Mouse (Mus musculus) kidney, adult 9 months (tissue): ENCODE data around the gene Ralgapa2.

Experiments used
- DNase-seq: peaks from one replicate; pipeline ENCODE4 v3.0.0; 2022

The Ralgapa2 gene

GRCm38 (mm10) chr2:146218161-146218691 is 293.9 kb downstream of the Ralgapa2 start:
- DNase-seq: no peak

GRCm38 (mm10) chr2:146217227-146217980 is 294.7 kb downstream of the Ralgapa2 start:
- no peak for DNase-seq

- no peak for DNase-seq
Observed at GRCm38 (mm10) chr2:146216111-146217064, 295.8 kb downstream of the Ralgapa2 start.

GRCm38 (mm10) chr2:146214715-146215114 is 297.4 kb downstream of the Ralgapa2 start:
- DNase-seq: peak; percentile 38

GRCm38 (mm10) chr2:146210968-146211367 is 301.2 kb downstream of the Ralgapa2 start:
- DNase-seq: no peak

- DNase-seq: no peak
Observed at GRCm38 (mm10) chr2:146197947-146198346, 314.2 kb downstream of the Ralgapa2 start.

- DNase-seq: no peak
Observed at GRCm38 (mm10) chr2:146196126-146196525, 316.0 kb downstream of the Ralgapa2 start.
